Mouse (Mus musculus): ENCODE measurements around the gene Ikzf1.

DNA sequence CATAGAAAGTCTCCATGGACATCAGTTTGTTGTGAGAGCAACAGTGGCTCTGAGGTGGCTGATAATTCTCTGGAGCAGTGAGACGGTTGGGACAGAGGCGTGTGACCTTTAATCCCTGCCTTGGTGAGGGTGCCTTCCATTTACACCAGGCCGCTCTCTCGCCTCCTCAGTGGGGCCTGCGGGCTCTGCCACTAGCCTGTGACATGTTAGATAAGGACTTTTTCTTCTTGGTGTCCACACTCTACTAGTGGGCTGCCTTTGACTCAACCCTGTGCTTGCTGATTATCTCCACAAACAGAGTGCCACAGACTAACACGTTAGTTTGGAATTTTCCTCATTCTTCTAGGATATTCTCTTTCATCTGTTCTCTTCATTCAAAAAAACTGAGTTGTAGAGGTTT is 44.4 kb downstream of the Ikzf1 start:
- TF ChIP-seq CTCF (IDR thresholded peaks at IDR 0.05; ENCODE audit: low read depth) (no peak), EP300 (IDR thresholded peaks at IDR 0.05; ENCODE audit: low read depth) (no peak)

Measured in heart, postnatal 0 days (tissue).